Mouse (Mus musculus): Measurements from ENCODE around the gene Rxfp4. TPM values are rescaled to one million over a fixed set of nuclear protein-coding genes. Genes with fewer than 3 reads are reported as not detected.

Rxfp4 gene
- not detected for total RNA-seq (2021)
- long read RNA-seq, experiment 1 = 0 reads
- long read RNA-seq, experiment 2 = 0 reads

DNA sequence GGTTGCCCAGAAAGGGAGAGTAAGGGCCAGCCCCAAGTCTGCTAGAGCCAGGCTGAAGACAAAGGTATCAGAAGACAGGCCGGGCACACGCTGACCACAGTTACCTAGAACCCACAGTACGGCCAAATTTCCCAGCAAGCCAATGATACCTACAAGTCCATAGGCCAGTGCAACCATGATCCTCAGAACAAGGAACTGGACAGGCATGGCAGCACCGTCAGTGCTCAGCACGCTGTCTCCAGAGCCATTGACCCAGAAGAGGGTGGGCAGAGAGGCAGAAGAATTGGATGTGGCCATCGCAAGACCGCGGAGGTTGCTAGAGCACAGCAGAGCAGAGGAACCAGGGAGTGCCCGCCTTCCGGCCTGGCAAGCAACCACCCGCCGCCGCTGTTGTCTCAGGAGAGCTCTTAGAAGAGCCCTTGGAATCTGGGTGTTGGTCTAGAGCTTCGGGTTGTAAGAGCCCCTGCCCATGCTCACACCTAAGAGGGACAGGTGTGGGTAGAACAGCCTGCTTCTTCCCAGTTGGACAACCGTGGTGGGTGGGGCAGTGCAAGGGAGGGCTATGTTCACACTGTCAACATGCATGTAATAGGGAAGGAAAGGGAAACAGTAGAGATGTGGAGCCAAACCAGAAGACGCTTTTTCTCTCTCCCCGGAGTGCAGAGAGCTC, at the start of gene Rxfp4:
Rxfp4 (minus strand) TSS at position 297 of the 670 bp plus-strand sequence.
- DNase-seq = peak; percentile 3 to 8

DNA sequence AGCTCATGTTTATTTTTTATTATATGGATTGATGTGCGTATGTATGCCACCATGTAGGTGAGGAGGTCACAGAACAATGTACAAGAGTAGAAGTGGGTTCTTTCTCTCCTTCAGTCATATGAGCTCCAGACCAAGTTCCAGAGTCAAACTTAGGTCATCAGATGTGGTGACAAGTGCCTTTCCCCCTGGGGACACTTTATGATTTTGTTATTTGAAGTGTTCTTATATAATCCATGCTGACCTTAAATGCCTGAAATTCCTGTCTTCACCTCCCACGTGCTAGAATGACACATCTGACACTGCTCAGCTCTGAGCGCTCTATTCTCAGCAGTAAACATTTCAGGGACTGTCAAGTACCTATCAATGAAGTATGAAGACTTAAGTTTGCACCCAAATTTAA, 48.3 kb upstream of the Rxfp4 start:
- peak in 1 of 2 experiments; percentile 24 for DNase-seq

GRCm38 (mm10) chr3:88700247-88700646, 47.3 kb upstream of the Rxfp4 start:
- DNase-seq = no peak

DNA sequence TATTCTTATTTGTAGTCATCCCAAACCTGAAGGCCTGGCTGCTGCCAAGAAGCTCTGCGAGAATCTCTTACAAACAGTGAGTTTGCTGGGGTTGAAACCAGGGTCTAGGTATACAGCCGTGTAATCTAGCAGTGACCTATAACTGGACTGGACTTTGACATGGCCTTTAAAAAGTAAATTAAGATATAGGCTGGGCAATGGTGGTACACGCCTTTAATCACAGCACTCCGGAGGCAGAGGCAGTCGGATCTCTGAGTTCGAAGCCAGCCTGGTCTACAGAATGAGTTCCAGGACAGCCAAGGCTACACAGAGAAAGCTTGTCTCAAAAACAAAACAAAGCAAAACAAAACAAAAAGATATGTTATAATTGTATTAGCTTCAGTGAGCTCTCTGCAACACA, 45.9 kb upstream of the Rxfp4 start:
- no peak for DNase-seq

DNA sequence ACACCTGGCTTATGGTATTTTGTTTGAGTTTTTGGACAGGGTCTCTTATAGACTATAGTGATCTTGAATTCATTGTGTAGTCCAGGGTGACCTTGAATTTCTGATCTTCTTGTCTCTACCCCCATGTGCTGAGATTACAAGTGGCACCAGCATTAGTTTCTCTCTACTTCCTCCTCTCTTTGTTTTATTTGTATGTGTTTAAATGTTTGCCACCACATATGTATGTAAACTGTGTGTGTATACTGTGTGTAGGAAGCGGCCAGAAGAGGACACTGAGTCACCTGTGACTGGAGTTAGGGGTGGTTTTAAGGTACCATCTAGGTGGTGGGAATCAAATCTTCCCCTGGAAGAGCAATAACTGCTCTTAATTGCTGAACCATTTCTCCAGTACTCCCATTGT, 45.1 kb upstream of the Rxfp4 start:
- DNase-seq = no peak

DNA sequence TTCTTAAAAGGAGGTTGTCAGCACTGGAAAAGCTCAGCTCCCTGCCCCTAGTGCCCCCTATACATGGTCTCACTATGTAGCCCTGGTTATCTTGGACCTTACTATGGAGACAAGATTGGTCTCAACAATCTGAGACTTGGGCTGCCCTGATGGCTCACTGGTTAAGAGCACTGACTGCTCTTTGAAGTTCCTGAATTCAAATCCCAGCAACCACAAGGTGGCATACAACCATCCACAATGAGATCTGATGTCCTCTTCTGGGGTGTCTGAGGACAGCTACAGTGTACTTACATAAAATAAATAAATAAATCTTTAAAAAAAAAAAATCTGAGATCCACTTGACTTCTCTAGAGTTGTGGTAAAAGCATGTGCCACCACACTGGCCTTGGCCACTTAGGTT, 42.6 kb upstream of the Rxfp4 start:
- DNase-seq = no peak

DNA sequence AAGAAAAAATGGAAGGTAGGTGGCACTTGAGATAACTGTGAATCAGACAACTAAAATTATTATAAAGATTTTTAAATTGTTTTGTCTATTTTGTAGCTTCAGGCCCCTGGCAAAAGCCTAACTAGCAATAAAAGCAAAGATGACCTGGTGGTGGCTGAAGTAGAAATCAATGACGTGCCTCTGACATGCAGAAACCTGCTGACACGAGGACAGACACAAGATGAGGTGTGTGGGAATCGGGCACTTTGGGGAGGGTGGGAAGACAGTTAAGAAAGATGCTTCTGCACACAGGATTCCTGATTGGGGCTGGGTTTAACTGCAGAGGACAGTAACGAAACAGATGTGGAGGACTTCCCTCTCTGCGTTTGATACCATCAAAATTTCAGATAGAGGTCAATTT, 36.1 kb upstream of the Rxfp4 start:
- DNase-seq = no peak

DNA sequence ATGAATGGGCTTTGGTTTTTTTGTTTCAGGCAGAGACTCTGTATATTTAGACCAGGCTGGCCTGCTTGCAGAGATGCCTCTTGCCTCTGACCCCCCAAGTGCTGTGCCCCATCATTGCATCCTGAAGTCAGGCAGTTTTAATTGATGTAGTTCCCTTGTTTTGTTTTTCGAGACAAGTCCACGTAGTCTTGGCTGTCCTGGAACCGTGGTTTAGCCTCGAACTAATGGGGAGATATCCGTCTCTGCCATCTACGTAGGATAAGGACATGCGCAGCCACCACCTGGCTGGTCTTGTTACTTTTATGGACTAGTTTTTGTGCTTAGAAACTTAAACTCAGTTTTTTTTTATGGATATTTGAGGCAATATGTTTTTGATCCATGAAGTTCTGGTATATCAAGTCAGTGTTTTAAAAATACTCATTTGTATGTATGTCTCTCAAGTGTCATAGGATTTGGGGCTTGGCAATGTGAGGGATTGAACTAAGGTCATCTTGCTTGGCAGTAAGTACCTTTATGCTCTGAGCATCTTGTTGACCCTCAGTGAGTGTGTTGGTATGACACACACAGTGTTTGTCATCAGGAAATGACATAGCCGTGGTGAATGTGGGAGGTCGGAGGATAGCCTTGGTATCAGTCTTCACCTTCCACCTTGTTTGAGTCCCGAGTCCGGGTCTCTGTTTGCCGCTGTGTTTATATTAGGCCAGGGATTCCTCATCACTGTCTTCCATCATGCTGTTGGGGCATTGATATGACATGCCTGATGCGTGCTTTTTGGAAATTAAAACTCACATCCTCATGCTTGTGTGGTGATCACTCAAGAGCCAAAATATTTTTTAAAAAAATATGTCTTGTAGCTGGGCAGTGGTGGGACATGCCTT, 34.0 kb upstream of the Rxfp4 start:
- DNase-seq = no peak

GRCm38 (mm10) chr3:88685958-88686451, 33.1 kb upstream of the Rxfp4 start:
- DNase-seq = peak in 1 of 2 experiments; percentile 51

GRCm38 (mm10) chr3:88684980-88685941, 32.3 kb upstream of the Rxfp4 start, which contains the start of gene Khdc4:
Khdc4 (plus strand) TSS chr3:88685803.
- DNase-seq = peak; percentile 96 to 99

DNA sequence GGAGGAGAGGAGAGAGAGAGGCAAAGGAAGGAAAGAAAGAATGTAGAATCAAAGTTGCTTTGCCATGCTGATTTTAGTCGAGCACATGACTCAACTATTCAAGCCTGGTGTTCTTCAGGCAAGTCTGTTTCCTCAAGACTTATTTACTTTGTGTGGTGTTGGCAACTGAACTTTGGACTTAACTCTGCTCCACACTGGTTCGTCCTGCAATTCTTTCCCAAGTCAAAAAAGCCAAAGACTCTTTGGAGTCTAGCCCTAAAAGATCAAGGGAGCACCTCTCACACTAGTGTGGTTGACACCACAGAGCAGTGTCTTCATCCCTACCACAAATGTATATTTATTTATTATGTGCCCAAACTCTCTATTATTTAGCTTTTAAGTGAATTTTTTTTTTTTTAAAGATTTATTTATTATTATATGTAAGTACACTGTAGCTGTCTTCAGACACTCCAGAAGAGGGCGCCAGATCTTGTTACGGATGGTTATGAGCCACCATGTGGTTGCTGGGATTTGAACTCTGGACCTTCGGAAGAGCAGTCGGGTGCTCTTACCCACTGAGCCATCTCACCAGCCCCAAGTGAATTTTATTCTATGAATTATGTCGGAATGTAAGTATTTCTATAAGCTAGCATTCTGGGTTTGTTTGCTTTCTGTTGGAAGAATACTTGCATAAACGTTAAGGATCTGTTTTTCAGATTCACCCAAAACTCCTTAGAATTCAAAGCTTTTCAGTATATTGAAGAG, 31.5 kb upstream of the Rxfp4 start:
- DNase-seq = no peak

GRCm38 (mm10) chr3:88683814-88684213, 30.9 kb upstream of the Rxfp4 start:
- no peak for DNase-seq

- peak; percentile 83 to 92 for DNase-seq
These were observed 24.5 kb upstream of the Rxfp4 start for GRCm38 (mm10) chr3:88677399-88677798.

DNA sequence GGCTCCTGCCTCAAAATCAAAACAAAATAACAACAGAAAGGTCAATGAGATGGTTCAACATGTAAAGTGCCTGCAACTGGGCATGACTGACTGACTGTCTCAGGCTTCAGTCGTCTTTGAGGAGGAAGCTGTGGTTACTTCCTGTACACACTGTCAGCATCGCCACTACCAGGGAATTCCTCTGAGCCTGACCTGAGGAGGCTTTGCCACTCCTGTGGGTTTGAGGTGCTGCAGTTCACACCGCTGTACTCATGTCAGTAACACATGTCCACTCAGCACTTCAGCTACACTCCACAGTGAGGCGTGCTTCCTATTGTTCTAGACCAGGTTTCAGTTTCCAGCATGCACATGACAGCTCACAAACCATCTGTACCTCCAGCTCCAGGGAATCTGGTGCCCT, 11.2 kb upstream of the Rxfp4 start:
- DNase-seq = peak in 1 of 2 experiments; percentile 5

DNA sequence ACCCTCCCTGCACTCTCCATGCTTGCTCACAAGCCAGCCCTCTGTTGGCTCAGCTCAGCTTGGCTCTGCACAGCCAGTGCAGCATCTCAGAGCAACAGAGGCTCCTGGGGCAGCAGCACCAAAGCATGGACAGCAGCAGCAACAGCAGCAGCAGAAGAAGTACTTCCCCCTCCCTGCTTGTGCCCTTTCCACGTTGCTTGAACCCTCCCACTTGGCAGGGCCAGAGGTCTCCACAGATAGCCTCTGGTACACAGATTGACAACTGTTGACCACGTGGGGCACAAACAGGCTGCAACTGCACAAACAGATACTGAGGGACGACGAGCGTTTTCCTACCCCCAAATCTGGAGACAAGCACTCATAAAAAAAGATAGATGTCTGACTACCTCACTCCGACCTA, 6.9 kb upstream of the Rxfp4 start:
- DNase-seq = no peak

DNA sequence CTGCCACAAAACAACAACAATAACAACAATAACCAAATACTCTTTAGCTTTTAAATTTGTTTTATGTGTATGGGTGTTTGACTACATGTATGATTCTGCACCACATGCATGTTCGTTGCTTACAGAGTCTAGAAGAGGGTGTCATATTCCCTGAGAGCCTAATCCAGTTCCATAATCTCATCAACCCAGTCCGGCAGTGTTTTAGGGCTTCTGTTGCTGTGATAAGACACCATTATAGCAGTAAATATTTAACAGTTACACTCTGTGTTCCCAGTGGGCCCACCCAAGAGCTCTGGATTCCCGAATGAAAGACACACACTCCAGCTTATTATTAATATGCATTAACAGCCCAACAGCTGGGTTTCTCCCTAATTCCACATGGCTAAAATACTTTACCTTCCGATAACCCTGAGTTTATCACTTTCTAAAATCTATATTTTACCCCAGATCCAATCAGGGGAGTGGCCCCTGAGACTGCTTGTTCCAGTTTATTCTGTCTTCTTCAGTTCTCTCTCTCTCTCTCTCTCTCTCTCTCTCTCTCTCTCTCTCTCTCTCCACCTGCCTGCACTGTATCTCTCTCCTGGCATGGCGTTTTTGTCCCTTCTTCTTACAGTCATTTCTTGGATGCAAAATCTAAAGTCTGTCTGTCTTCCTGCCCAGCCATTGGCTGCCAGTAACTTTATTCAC, 5.6 kb upstream of the Rxfp4 start:
- no peak for DNase-seq

GRCm38 (mm10) chr3:88655619-88656018, 2.7 kb upstream of the Rxfp4 start:
- DNase-seq = no peak

DNA sequence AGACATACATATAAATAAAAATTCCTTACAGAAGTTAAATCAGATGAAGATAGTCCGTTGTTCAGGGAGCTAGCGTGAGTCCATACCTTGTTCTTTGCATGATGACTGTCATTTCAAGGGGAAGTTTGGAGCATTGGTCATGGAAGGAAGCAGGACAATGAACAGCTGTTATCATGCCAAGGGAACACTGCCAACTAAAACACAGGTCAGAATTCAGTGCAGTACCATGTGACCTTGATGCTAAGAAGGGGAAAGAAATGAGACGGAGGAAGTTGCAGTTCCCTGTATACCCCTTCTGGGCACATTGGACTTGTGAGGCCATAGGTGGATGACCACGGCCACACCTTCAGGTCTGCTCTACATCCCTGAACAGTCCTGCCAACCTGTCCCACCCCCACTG, 1.7 kb upstream of the Rxfp4 start:
- peak; percentile 64 to 78 for DNase-seq

- no peak for DNase-seq
These were observed 801 bp upstream of the Rxfp4 start for GRCm38 (mm10) chr3:88653516-88654370.
